Mouse (Mus musculus): ENCODE results near the gene Edc3. TPM values are rescaled to one million over a fixed set of nuclear protein-coding genes. Genes with fewer than 3 reads are reported as not detected.
A peak's percentile ranks its signal among the peaks of the same experiment; 100 is the strongest.

Gene Edc3
- polyA plus RNA-seq, 1 experiment from 2014 or later: 32.0 TPM

GRCm38 (mm10) chr9:57797456-57797855 lies 89.1 kb downstream of the Edc3 start:
- peaks cover 13% of the 10 kb centered on the region; the same call in 1 of the 2 replicates for H3K4me1 ChIP-seq (replicated peaks)
- H3K9ac ChIP-seq: no peak overlapping the region
- WGBS: 94% methylated on average over 8 of the region's 8 CpGs
- peaks cover 73% of the 10 kb centered on the region for H3K36me3 ChIP-seq
- H3K27ac ChIP-seq (replicated peaks): no peak overlapping the region
- H3K27me3 ChIP-seq: no peaks in the 10 kb centered on the region
- H3K4me2 ChIP-seq: no peak overlapping the region
- no peak overlapping the region for H3K4me3 ChIP-seq
- ATAC-seq (ENCODE audit: low read depth): no peak
- H3K9me3 ChIP-seq: no peaks in the 10 kb centered on the region

GRCm38 (mm10) chr9:57798725-57799253 lies 90.4 kb downstream of the Edc3 start:
- peak overlapping the region; percentile 38; the same call in 1 of the 2 replicates for H3K9ac ChIP-seq
- no peaks in the 10 kb centered on the region for H3K9me3 ChIP-seq
- no peak overlapping the region for H3K4me2 ChIP-seq
- H3K27ac ChIP-seq (replicated peaks): no peak overlapping the region
- peaks cover 60% of the 10 kb centered on the region for H3K36me3 ChIP-seq
- 0 out of 2 replicates have a peak, but pooled peaks have one; percentile 50 for ATAC-seq (ENCODE audit: low read depth)
- H3K4me1 ChIP-seq (replicated peaks): peaks cover 26% of the 10 kb centered on the region
- H3K27me3 ChIP-seq: no peaks in the 10 kb centered on the region
- 3% methylated on average over 10 of the region's 10 CpGs for WGBS
- no peak overlapping the region for H3K4me3 ChIP-seq

GRCm38 (mm10) chr9:57800325-57800975 lies 92.1 kb downstream of the Edc3 start:
- H3K9ac ChIP-seq: no peak overlapping the region
- no peaks in the 10 kb centered on the region for H3K27me3 ChIP-seq
- ATAC-seq (ENCODE audit: low read depth): no peak
- H3K9me3 ChIP-seq: no peaks in the 10 kb centered on the region
- peaks cover 35% of the 10 kb centered on the region for H3K4me1 ChIP-seq (replicated peaks)
- H3K27ac ChIP-seq (replicated peaks): no peak overlapping the region
- WGBS: 92% methylated on average over 9 of the region's 9 CpGs
- peaks cover 45% of the 10 kb centered on the region for H3K36me3 ChIP-seq
- no peak overlapping the region for H3K4me2 ChIP-seq
- H3K4me3 ChIP-seq: no peak overlapping the region

Other genes starting within 250 kb of the Edc3 start
- 65.1 and 67.8 TPM in 2 replicates for gene Scamp5, start 240.5 kb upstream of the Edc3 start, polyA plus RNA-seq (2015; fragmentation: Nextera tagmentation; extraction: Ambion mirVana)
- gene Rpp25, start 204.5 kb upstream of the Edc3 start, polyA plus RNA-seq (2015; fragmentation: Nextera tagmentation; extraction: Ambion mirVana): 21.0 and 21.9 TPM in 2 replicates
- gene Cox5a, start 187.3 kb upstream of the Edc3 start, polyA plus RNA-seq (2015; fragmentation: Nextera tagmentation; extraction: Ambion mirVana): 922 and 997 TPM in 2 replicates
- 20.2 and 20.6 TPM in 2 replicates for gene Fam219b, start 171.0 kb upstream of the Edc3 start, polyA plus RNA-seq (2015; fragmentation: Nextera tagmentation; extraction: Ambion mirVana)
- 70.8 and 73.1 TPM in 2 replicates for gene Mpi, start 155.8 kb upstream of the Edc3 start, polyA plus RNA-seq (2015; fragmentation: Nextera tagmentation; extraction: Ambion mirVana)
- 48.0 and 53.7 TPM in 2 replicates for gene Scamp2, start 147.6 kb upstream of the Edc3 start, polyA plus RNA-seq (2015; fragmentation: Nextera tagmentation; extraction: Ambion mirVana)
- 25.9 and 26.5 TPM in 2 replicates for gene Ulk3, start 119.1 kb upstream of the Edc3 start, polyA plus RNA-seq (2015; fragmentation: Nextera tagmentation; extraction: Ambion mirVana)
- not detected in 2 replicates for gene Cplx3, start 102.3 kb upstream of the Edc3 start, polyA plus RNA-seq (2015; fragmentation: Nextera tagmentation; extraction: Ambion mirVana)
- not detected in 2 replicates for gene Lman1l, start 87.8 kb upstream of the Edc3 start, polyA plus RNA-seq (2015; fragmentation: Nextera tagmentation; extraction: Ambion mirVana)
- 43.7 and 43.9 TPM in 2 replicates for gene Csk, start 54.9 kb upstream of the Edc3 start, polyA plus RNA-seq (2015; fragmentation: Nextera tagmentation; extraction: Ambion mirVana)
- not detected in 2 replicates for gene Cyp1a2, start 24.8 kb upstream of the Edc3 start, polyA plus RNA-seq (2015; fragmentation: Nextera tagmentation; extraction: Ambion mirVana)
- 0.15 TPM in 1 of 2 replicates, not detected in the other for gene Cyp1a1, start 20.6 kb upstream of the Edc3 start, polyA plus RNA-seq (2015; fragmentation: Nextera tagmentation; extraction: Ambion mirVana)
- 68.6 and 76.6 TPM in 2 replicates for gene Clk3, start 57.3 kb downstream of the Edc3 start, polyA plus RNA-seq (2015; fragmentation: Nextera tagmentation; extraction: Ambion mirVana)
- gene Arid3b, start 128.3 kb downstream of the Edc3 start, polyA plus RNA-seq (2015; fragmentation: Nextera tagmentation; extraction: Ambion mirVana): 11.4 and 11.7 TPM in 2 replicates
- gene Ubl7, start 202.4 kb downstream of the Edc3 start, polyA plus RNA-seq (2015; fragmentation: Nextera tagmentation; extraction: Ambion mirVana): 149 and 166 TPM in 2 replicates
- 1.8 and 2.1 TPM in 2 replicates for gene Sema7a, start 231.6 kb downstream of the Edc3 start, polyA plus RNA-seq (2015; fragmentation: Nextera tagmentation; extraction: Ambion mirVana)

Measured in neural tube, embryonic 13.5 days (tissue).